Mouse (Mus musculus): Measurements from ENCODE around the gene Ankle1. TPM values are rescaled to one million over a fixed set of nuclear protein-coding genes. Genes with fewer than 3 reads are reported as not detected.

Gene Ankle1
- polyA plus RNA-seq, 1 experiment from 2014 or later = 16.3 TPM

GRCm38 (mm10) chr8:71372427-71372826 lies 33.4 kb upstream of the Ankle1 start:
- WGBS = 82% methylated on average over 12 of the region's 12 CpGs
- Histone ChIP-seq H3K27ac (ENCODE audit: low read depth, low read length) (no peak overlapping the region), H3K9ac (ENCODE audit: low read length) (no peak overlapping the region), H3K9me3 (ENCODE audit: control insufficient read depth, low read length) (no peaks in the 10 kb centered on the region), H3K4me3 (ENCODE audit: low read depth, low read length) (no peak overlapping the region), H3K36me3 (ENCODE audit: control insufficient read depth, insufficient read depth, low read length) (peaks cover 5% of the 10 kb centered on the region; the same call in 1 of the 2 replicates), H3K4me2 (no peak overlapping the region), H3K27me3 (ENCODE audit: control insufficient read depth, insufficient read depth, low read length) (no peaks in the 10 kb centered on the region), H3K4me1 (ENCODE audit: control insufficient read depth, insufficient read depth, low read length) (peaks cover 23% of the 10 kb centered on the region)
- DNase-seq (ENCODE audit: low spot score, missing footprints) = peak; percentile 85
- ATAC-seq (ENCODE audit: low FRiP score) = no peak

- Histone ChIP-seq H3K4me3 (ENCODE audit: low read depth, low read length) (no peak overlapping the region), H3K4me1 (ENCODE audit: control insufficient read depth, insufficient read depth, low read length) (peaks cover 19% of the 10 kb centered on the region), H3K9me3 (ENCODE audit: control insufficient read depth, low read length) (no peaks in the 10 kb centered on the region), H3K4me2 (no peak overlapping the region), H3K27me3 (ENCODE audit: control insufficient read depth, insufficient read depth, low read length) (no peaks in the 10 kb centered on the region), H3K9ac (ENCODE audit: low read length) (no peak overlapping the region), H3K36me3 (ENCODE audit: control insufficient read depth, insufficient read depth, low read length) (peaks cover 9% of the 10 kb centered on the region; the same call in 1 of the 2 replicates), H3K27ac (ENCODE audit: low read depth, low read length) (no peak overlapping the region)
- peak; percentile 75 for DNase-seq (ENCODE audit: low spot score, missing footprints)
- WGBS = 92% methylated on average over 3 of the region's 3 CpGs
- ATAC-seq (ENCODE audit: low FRiP score) = no peak
These were observed 32.8 kb upstream of the Ankle1 start for GRCm38 (mm10) chr8:71373000-71373399.

DNA sequence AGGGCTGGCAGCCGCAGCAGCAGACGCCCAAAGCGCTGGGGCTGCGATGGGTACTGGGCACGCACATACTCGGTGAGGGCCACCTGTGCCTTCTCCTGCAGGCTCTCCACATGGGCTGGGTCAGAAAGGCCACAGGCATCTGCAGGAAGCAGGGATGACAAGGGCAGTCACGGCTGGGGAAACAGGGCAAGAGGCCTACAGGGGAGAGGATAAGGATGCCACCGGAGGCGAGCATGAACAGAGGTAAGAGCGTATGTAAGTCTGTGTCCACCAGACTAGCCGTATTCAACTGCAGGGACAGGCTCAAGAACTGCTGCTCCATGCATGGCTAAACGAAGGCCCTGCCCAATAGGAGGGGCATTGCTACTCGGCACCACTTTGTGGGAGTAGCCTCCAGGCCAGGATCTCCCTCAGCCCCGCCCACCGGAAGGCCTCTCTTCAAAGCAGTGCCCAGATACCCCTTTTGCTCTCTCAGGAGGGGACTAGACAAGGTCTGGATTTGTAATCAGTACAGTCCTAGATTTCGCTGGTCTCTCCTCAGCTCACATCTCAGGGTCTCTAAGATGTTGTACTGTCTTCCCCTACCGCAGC lies 31.1 kb upstream of the Ankle1 start:
- H3K27me3 ChIP-seq (ENCODE audit: control insufficient read depth, insufficient read depth, low read length) = no peaks in the 10 kb centered on the region
- peak; percentile 87 for DNase-seq (ENCODE audit: low spot score, missing footprints)
- WGBS = 75% methylated on average over 17 of the region's 17 CpGs
- H3K4me3 ChIP-seq (ENCODE audit: low read depth, low read length) = no peak overlapping the region
- H3K4me2 ChIP-seq = no peak overlapping the region
- no peak overlapping the region for H3K27ac ChIP-seq (ENCODE audit: low read depth, low read length)
- H3K9me3 ChIP-seq (ENCODE audit: control insufficient read depth, low read length) = no peaks in the 10 kb centered on the region
- H3K9ac ChIP-seq (ENCODE audit: low read length) = no peak overlapping the region
- ATAC-seq (ENCODE audit: low FRiP score) = no peak
- H3K4me1 ChIP-seq (ENCODE audit: control insufficient read depth, insufficient read depth, low read length) = peaks cover 34% of the 10 kb centered on the region
- peaks cover 4% of the 10 kb centered on the region; the same call in 1 of the 2 replicates for H3K36me3 ChIP-seq (ENCODE audit: control insufficient read depth, insufficient read depth, low read length)

DNA sequence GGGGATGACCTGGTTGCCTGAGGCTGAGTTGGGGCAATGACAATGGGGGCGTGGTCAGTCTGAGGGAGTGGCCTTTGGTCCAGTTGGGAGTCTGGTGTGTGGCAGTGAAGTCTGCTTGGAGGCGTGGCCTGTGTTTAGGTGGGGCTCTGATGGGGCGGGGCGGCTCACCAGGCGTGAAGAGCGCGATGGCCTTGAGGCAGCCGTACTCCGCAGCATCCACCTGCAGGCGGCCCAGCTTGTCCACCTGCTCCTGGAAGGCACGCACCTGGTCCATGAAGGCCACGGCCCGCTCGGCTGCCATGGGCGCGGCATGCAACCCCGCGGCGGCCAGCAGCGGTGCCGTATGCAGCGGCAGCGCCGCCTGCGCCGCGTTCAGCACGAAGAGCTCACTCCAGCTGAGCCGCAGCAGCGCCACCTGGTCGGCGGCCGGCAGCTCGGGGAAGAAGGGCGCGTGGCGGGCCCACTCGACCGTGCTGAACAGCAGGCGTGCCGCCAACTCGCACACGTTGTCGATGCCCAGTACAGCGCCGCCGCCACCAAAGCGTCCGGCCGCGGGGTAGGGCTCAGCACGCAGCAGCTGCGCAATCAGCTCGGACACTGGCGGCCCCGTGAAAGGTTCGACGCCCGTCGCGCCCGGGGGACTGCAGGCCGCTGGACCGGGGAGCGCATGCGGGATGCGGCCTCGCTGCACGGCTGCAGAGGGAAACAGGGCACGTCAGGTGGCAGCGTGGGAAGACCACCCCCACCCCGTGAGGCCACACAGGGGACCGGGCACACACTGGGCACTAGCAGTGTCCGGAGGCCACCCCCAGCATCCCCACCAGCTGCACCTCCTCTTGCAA lies 30.0 kb upstream of the Ankle1 start:
- peak overlapping the region; percentile 45 for H3K4me2 ChIP-seq
- peak; percentile 12; the same call in 1 of the 2 replicates for ATAC-seq (ENCODE audit: low FRiP score)
- H3K4me1 ChIP-seq (ENCODE audit: control insufficient read depth, insufficient read depth, low read length) = peaks cover 41% of the 10 kb centered on the region
- peaks cover 4% of the 10 kb centered on the region; the same call in 1 of the 2 replicates for H3K36me3 ChIP-seq (ENCODE audit: control insufficient read depth, insufficient read depth, low read length)
- peak overlapping the region; percentile 39 for H3K9ac ChIP-seq (ENCODE audit: low read length)
- DNase-seq (ENCODE audit: low spot score, missing footprints) = peak; percentile 92
- no peaks in the 10 kb centered on the region for H3K9me3 ChIP-seq (ENCODE audit: control insufficient read depth, low read length)
- H3K4me3 ChIP-seq (ENCODE audit: low read depth, low read length) = peak overlapping the region; percentile 17
- 6% methylated on average over 74 of the region's 74 CpGs for WGBS
- H3K27ac ChIP-seq (ENCODE audit: low read depth, low read length) = peak overlapping the region; percentile 55; the same call in 1 of the 2 replicates
- no peaks in the 10 kb centered on the region for H3K27me3 ChIP-seq (ENCODE audit: control insufficient read depth, insufficient read depth, low read length)

DNA sequence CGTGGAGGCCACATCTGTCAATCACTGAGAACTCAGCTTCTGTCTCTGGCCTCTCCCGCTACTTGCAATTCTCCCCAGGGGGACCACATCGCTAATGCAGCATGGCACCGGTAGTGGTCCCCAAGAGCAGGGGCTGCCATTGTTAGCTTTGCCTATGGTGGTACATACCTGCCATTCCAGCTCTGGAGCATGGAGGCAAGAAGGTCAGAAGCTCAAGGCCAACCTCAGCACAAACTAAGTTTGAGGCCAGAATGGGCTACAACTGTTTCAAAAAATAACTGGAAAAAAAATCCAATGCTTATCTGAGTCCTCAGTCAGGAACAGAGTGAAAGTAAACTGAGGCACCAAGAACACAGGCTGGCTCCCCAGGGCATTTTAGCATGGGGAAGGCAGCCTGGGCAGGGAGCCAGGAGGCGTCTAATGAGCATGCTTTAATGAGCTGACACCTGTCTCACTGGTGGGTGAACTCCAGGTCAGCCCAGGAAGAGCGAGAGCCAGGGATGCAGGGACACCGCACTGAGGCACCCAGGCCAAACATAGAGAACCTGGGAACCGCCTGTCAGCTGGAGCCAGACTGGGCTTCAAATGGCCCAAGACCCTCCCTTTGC lies 29.3 kb upstream of the Ankle1 start:
- Histone ChIP-seq H3K27me3 (ENCODE audit: control insufficient read depth, insufficient read depth, low read length) (no peaks in the 10 kb centered on the region), H3K4me3 (ENCODE audit: low read depth, low read length) (no peak overlapping the region), H3K27ac (ENCODE audit: low read depth, low read length) (no peak overlapping the region), H3K4me1 (ENCODE audit: control insufficient read depth, insufficient read depth, low read length) (peaks cover 41% of the 10 kb centered on the region), H3K9me3 (ENCODE audit: control insufficient read depth, low read length) (no peaks in the 10 kb centered on the region), H3K4me2 (peak overlapping the region; percentile 45), H3K9ac (ENCODE audit: low read length) (peak overlapping the region; percentile 39; the same call in 1 of the 2 replicates), H3K36me3 (ENCODE audit: control insufficient read depth, insufficient read depth, low read length) (peaks cover 4% of the 10 kb centered on the region; the same call in 1 of the 2 replicates)
- no peak for DNase-seq (ENCODE audit: low spot score, missing footprints)
- ATAC-seq (ENCODE audit: low FRiP score) = no peak
- WGBS = 48% methylated on average over 8 of the region's 8 CpGs

GRCm38 (mm10) chr8:71379008-71379407 lies 26.8 kb upstream of the Ankle1 start:
- Histone ChIP-seq H3K4me1 (ENCODE audit: control insufficient read depth, insufficient read depth, low read length) (peaks cover 51% of the 10 kb centered on the region), H3K9ac (ENCODE audit: low read length) (peak overlapping the region; percentile 90), H3K27ac (ENCODE audit: low read depth, low read length) (peak overlapping the region; percentile 63), H3K36me3 (ENCODE audit: control insufficient read depth, insufficient read depth, low read length) (peaks cover 4% of the 10 kb centered on the region; the same call in 1 of the 2 replicates), H3K27me3 (ENCODE audit: control insufficient read depth, insufficient read depth, low read length) (no peaks in the 10 kb centered on the region), H3K4me3 (ENCODE audit: low read depth, low read length) (peak overlapping the region; percentile 89), H3K9me3 (ENCODE audit: control insufficient read depth, low read length) (no peaks in the 10 kb centered on the region), H3K4me2 (peak overlapping the region; percentile 98)
- WGBS = 16% methylated on average over 4 of the region's 4 CpGs
- DNase-seq (ENCODE audit: low spot score, missing footprints) (peak; percentile 87), ATAC-seq (ENCODE audit: low FRiP score) (no peak)

- peaks cover 51% of the 10 kb centered on the region for H3K4me1 ChIP-seq (ENCODE audit: control insufficient read depth, insufficient read depth, low read length)
These were observed 26.2 kb upstream of the Ankle1 start for GRCm38 (mm10) chr8:71379512-71380075.

GRCm38 (mm10) chr8:71380178-71381171 lies 25.3 kb upstream of the Ankle1 start:
- Histone ChIP-seq H3K36me3 (ENCODE audit: control insufficient read depth, insufficient read depth, low read length) (peaks cover 4% of the 10 kb centered on the region; the same call in 1 of the 2 replicates), H3K9ac (ENCODE audit: low read length) (peak overlapping the region; percentile 90), H3K9me3 (ENCODE audit: control insufficient read depth, low read length) (no peaks in the 10 kb centered on the region), H3K4me3 (ENCODE audit: low read depth, low read length) (peak overlapping the region; percentile 89), H3K4me2 (peak overlapping the region; percentile 98), H3K27me3 (ENCODE audit: control insufficient read depth, insufficient read depth, low read length) (no peaks in the 10 kb centered on the region), H3K4me1 (ENCODE audit: control insufficient read depth, insufficient read depth, low read length) (peaks cover 50% of the 10 kb centered on the region), H3K27ac (ENCODE audit: low read depth, low read length) (peak overlapping the region; percentile 91)
- ATAC-seq (ENCODE audit: low FRiP score) = no peak
- WGBS = under 1% methylated on average over 71 of the region's 72 CpGs
- peak; percentile 93 for DNase-seq (ENCODE audit: low spot score, missing footprints)

More at GRCm38 (mm10) chr8:71379512-71380075, 26.2 kb upstream of the Ankle1 start:
- WGBS = 4% methylated on average over 3 of the region's 3 CpGs
- Histone ChIP-seq H3K9me3 (ENCODE audit: control insufficient read depth, low read length) (no peaks in the 10 kb centered on the region), H3K36me3 (ENCODE audit: control insufficient read depth, insufficient read depth, low read length) (peaks cover 4% of the 10 kb centered on the region; the same call in 1 of the 2 replicates), H3K4me3 (ENCODE audit: low read depth, low read length) (peak overlapping the region; percentile 89), H3K27ac (ENCODE audit: low read depth, low read length) (peak overlapping the region; percentile 63), H3K4me2 (peak overlapping the region; percentile 98), H3K9ac (ENCODE audit: low read length) (peak overlapping the region; percentile 90), H3K27me3 (ENCODE audit: control insufficient read depth, insufficient read depth, low read length) (no peaks in the 10 kb centered on the region)
- DNase-seq (ENCODE audit: low spot score, missing footprints) = peak; percentile 87
- no peak for ATAC-seq (ENCODE audit: low FRiP score)
